Mouse (Mus musculus) adrenal gland, postnatal 10 days (tissue): ENCODE measurements around the gene C130032M10Rik. TPM values are rescaled to one million over a fixed set of nuclear protein-coding genes. Genes with fewer than 3 reads are reported as not detected.
"Not testable (repeated sequence)": the region's sequence is repeated elsewhere in the genome, so short reads cannot be mapped to it uniquely, and the experiment has no call there.

ENCODE experiments used
- DNase-seq: peaks from one replicate; pipeline ENCODE4 v3.0.0; 2021; ENCODE audit warnings: mixed read lengths
- total RNA-seq, 2 experiments: library from RNA; stranded (reverse); gene quantifications; 2 replicates each; pipeline ENCODE4 v1.2.3; 2021

C130032M10Rik gene
- total RNA-seq, 2 experiments from 2014 or later: not detected

DNA sequence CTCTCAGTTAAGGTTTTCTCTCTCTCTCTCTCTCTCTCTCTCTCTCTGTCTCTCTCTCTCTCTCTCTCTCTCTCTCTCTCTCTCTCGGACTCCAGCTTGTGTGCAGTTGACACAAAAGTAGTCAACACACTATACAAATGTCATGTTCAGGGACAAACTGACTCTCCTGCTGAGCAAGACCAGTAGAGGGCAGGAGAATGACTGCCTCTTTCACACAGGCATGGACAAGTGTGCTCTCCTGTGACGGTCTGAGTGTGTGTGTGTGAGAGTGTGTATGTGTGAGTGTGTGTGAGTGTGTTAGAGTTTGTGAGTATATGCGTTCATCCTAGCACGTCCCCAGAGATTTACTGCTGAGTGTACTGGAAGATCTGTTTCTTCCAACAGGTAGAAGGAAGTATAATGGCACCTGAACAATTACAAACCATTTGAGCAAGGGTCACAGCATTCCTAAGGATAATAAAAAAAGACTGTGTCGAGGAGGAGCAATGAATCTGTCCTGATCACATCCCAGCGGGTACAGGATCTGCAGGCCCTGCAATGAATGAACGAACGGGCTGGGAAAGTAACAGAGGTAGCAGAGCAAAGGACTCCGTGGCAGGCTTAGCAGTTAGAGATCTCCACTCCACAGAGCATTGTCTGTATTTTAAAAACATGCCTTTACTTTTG is 3.4 kb downstream of the C130032M10Rik start:
- DNase-seq: no peak

DNA sequence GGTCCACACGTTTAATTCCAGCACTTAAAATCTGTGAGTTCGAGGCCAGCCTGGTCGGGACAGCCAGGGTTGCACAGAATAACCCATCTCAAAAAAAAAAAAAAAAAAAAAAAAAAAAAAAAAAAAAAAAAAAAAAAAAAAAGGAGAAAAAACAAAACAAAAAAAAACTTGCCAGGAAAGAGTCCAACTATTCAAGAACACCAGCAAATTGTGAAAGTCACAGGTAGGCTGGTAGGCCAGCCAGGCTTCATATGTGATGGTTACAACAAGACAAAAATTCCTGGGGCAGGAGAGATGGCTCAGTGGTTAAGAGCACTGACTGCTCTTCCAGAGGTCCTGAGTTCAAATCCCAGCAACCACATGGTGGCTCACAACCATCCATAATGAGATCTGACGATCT is 5.0 kb downstream of the C130032M10Rik start:
- DNase-seq: not testable (repeated sequence)

DNA sequence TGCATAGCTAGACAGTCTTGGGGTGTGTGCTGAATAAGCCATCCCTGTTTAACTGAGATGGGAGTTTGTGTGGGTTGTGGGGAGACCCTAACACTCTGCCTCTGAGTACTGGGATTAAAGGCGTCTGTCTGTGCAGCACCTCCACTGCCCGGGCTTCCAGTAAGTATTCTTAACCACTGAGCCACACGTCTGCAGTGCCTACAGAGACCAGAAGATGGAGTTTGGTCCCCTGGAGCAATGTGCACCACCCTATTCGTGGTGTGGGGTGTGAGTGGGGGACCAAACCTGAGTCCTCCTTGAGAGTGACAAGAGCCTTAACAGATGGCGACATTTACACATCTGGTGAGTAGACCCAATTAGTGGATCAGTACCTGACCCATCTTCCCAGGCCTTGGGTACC is 6.5 kb downstream of the C130032M10Rik start:
- no peak for DNase-seq

GRCm38 (mm10) chr9:114522501-114522900 is 7.0 kb downstream of the C130032M10Rik start:
- DNase-seq: no peak

DNA sequence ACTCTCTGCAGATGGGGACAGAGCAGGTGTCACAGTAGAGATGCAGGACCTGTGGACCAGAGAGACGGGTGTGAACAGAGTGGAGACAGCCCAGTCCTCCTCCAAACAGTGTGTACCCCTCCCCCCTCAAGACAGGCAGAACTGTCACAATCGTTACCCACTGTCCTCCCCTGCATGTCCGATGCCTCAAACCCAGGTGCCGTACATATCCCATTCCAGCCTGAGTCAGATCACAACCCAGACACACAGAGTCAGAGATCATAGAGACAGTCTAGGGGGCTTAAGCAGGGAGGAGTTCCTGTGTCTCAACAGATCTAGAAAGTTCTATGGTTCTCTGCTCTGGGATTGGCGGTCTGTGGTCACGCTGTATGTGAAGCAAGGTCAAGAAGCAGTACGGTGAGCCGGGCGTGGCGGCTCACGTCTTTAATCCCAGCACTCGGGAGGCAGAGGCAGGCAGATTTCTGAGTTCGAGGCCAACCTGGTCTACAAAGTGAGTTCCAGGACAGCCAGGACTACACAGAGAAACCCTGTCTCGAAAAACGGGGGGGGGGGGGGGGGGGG is 9.7 kb downstream of the C130032M10Rik start:
- no peak for DNase-seq

DNA sequence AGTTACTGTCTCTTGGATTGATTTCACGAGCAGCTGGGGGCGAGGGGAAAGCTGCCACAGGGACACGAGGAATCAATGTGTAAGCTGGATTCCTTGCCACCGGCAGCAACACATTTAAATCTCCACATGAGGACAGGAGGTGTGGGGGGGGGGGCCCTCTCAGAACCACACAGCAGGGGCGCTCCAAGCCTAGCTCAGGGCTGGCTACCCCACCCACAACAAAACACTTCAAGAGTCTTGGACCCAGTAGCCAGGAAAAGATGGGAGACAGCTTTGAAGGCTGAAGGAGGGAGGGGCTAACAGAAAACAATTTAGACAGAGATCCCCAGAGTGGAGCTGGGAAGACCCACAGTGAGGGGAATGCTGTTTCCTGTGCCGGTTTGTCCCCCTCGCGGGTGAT is 10.4 kb downstream of the C130032M10Rik start:
- no peak for DNase-seq

- no peak for DNase-seq
Observed at GRCm38 (mm10) chr9:114526581-114526980, 11.1 kb downstream of the C130032M10Rik start.

DNA sequence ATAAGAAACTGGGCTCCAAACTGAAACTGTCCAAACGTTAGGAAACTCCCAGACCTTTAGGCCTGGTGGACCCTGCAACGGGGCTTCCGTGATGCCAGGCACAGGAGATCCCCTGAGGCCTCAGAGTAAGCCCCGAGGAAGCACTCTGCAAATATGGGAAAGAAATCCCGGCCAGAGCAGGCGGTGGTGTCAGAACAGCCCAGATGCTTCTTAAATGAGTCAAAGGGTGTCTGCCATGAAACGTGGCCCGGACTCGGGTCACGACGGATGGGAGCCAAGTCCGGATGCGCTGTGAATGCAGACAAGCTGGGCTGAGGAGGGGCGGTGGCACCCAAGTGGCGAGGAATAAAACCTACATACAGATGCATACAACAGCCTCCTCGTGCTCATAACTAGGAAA is 11.6 kb downstream of the C130032M10Rik start:
- DNase-seq: peak; percentile 66

GRCm38 (mm10) chr9:114527992-114528679 is 12.6 kb downstream of the C130032M10Rik start:
- peak; percentile 16 for DNase-seq

GRCm38 (mm10) chr9:114528680-114529048 is 13.2 kb downstream of the C130032M10Rik start:
- peak; percentile 56 for DNase-seq

GRCm38 (mm10) chr9:114531276-114531675 is 15.8 kb downstream of the C130032M10Rik start:
- DNase-seq: no peak

DNA sequence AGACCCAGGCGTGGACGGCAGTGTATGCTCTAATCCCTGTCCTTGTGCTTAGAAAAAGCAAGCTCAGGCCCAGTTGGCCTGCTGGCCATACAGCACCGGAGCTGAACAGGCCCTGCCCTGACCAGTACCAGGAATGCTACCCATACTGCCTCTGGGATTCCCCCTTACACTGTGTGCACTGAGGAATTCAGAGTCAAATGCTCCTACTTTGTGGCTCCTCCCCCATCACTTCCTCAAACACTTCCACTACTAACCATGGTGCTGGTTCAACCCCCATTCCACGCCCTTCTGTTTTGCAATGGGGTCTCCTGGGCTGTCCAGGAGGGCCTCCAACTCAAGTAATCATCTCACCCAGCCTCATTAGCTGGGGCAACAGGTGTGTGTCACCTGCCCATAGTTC is 18.4 kb downstream of the C130032M10Rik start:
- DNase-seq: no peak

DNA sequence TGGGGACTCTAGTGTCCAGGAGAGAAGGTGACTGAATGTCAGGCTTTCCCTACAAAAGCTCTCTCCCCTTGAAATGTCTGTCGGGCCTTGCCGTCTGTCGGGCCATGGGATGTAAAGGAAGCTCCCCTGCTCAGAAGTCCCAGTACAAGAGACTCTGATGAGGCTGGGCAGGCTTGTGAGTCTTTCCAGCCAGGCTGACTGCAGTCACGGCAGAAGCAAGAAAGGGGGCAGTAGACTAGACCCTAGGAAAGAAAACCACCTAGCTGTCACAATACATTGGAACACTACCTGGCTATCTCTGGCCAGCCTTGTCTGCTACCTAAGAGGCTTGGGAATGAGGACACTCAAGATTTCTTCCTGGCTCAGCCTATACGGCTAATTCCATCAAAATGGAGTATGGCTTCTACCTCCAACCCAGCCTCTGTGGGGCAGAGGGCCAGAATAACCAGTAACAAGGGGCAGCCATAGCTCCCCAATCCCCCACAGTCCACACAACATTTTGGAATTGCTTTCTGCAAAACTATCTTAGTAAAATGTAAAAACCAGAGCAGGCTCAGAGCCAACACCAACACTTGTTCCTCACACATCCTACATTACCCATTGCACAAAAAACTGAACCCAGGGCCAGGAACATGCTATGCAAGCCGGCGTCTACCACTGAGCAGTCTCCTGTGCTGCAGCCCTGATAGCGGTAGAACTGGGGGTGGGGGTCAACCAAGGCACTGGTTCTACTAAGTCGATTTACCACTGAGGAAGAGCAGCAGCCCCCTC is 19.4 kb downstream of the C130032M10Rik start:
- no peak for DNase-seq

DNA sequence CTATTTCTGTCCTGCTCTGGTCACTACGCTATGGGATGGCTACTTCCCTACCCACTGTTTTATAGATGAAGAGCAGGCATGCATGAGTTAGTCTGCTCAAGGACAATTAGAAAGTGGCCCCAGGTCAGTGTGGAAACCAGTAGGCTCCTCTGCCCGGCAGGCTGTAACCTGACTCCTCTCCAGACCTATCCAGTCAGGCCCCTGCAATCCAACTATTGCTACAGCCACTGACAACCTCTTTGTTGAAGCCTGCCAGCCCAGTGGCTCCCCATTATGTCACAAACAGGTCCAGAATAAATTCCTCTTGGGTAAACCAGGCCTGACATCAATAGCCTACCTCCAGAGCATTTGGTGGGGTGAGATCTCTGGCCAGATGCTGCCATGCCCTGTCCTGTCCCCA is 21.1 kb downstream of the C130032M10Rik start:
- no peak for DNase-seq

DNA sequence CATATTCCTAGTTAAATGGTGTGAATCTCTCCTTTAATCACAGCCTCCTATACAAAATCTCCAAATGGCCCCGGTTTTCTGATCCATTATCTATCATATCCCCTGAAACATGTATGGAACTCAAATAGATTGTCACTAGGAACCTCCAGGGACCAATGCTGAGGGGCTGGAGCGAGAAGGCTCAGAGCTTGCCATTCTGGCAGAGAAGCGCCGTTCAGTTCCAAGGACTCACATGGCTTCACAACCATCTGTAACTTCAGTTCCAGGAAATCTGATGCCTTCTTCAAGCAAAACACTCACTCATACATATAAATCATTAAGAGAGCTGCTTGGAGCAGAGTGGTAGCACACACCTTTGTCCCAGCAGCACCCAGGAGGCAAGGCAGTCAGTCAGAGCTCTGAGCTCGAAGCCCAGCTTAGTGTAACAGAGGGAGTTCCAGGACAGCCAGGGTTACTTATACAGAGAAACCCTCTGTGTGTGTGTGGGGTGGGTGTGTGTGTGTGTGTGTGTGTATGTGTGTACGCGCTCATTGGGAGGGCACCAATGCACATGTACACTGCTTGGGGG is 23.6 kb downstream of the C130032M10Rik start:
- DNase-seq: no peak

- DNase-seq: no peak
Observed at GRCm38 (mm10) chr9:114541279-114541741, 25.8 kb downstream of the C130032M10Rik start.

- no peak for DNase-seq
Observed at GRCm38 (mm10) chr9:114543882-114544753, 28.6 kb downstream of the C130032M10Rik start.

- peak; percentile 50 for DNase-seq
Observed at GRCm38 (mm10) chr9:114544754-114545393, 29.4 kb downstream of the C130032M10Rik start.

- DNase-seq: no peak
Observed at GRCm38 (mm10) chr9:114546765-114547164, 31.3 kb downstream of the C130032M10Rik start.

DNA sequence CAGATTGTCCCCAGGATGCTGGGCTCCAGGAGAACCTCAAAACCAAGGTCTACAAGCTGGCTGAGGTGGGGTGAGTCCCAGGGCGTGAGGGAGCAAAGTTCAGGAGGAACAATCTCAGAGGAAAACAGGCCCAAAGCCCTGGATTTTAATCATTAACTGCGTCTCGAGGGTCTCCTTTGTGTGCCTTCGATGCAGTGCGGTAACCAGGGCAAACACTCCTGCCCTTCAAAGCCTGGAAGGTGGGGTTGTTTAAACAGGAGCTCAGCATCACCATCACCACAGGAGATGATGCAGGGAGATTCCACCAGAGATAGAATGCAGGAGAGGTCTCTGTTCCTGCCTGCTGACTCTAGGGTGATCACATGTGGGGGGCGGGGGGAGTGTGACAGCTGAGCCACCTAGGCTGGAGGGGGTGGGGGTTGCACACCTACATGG is 32.2 kb downstream of the C130032M10Rik start:
- no peak for DNase-seq

DNA sequence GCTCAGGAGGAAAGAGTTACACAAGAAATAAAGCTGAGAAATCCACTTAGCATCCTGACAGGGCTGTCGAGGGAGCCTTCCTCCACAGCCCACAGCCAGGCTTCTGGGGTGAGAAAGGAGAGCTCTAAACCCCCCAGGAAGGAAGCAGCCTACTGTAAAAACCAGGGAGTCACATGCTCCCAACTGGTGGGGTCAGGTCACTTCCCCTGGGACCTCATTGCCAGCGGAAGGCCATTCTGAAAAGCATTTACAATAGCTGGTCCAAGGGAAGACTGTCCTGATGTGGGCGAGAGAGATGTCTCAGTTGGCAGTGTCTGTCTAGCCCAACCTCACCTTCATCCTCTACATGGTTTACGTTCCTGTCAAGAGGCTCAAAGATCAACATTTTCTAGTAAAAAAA is 33.0 kb downstream of the C130032M10Rik start:
- no peak for DNase-seq
